Mouse (Mus musculus) kidney, embryonic 14.5 days (tissue): ENCODE results near the gene Kpna2. TPM values are rescaled to one million over a fixed set of nuclear protein-coding genes. Genes with fewer than 3 reads are reported as not detected.
"Not testable (repeated sequence)": the region's sequence is repeated elsewhere in the genome, so short reads cannot be mapped to it uniquely, and the experiment has no call there.

ENCODE experiments used
- ATAC-seq: fragments of 200-750 bp; cut with Nextera tagmentation; 2 replicates; pipeline ENCODE4 v1.8.0; 2017; ENCODE audit warnings: moderate number of reproducible peaks, mild to moderate bottlenecking, moderate TSS enrichment, moderate library complexity; ENCODE audit not compliant: low FRiP score, low TSS enrichment
- H3K27ac ChIP-seq: fragments of 300-500 bp; sonication (generic); 2 replicates; pipeline ENCODE4 v1.5.1; 2014; ENCODE audit warnings: low read depth, mild to moderate bottlenecking, low read length, moderate library complexity, mixed read lengths
- H3K27me3 ChIP-seq: fragments of 300-500 bp; sonication (generic); 2 replicates; pipeline ENCODE4 v1.6.1; 2014; ENCODE audit warnings: mild to moderate bottlenecking, low read length; ENCODE audit not compliant: control insufficient read depth, insufficient read depth
- H3K36me3 ChIP-seq: fragments of 300-500 bp; sonication (generic); 2 replicates; pipeline ENCODE4 v1.6.1; 2014; ENCODE audit warnings: low read length, mixed read lengths; ENCODE audit not compliant: control insufficient read depth, insufficient read depth
- H3K4me1 ChIP-seq: fragments of 300-500 bp; sonication (generic); 2 replicates; pipeline ENCODE4 v1.6.1; 2014; ENCODE audit warnings: low read length, mixed read lengths; ENCODE audit not compliant: control insufficient read depth, insufficient read depth
- H3K4me2 ChIP-seq: fragments of 300-500 bp; sonication (generic); replicated peaks from 2 replicates; pipeline ENCODE4 v1.6.1; 2014; ENCODE audit warnings: low read depth, mild to moderate bottlenecking, low read length
- H3K4me3 ChIP-seq: fragments of 300-500 bp; sonication (generic); 2 replicates; pipeline ENCODE4 v1.5.1; 2014; ENCODE audit warnings: mild to moderate bottlenecking, low read length
- H3K9ac ChIP-seq: fragments of 300-500 bp; sonication (generic); 2 replicates; pipeline ENCODE4 v1.6.1; 2014; ENCODE audit warnings: low read depth, mild to moderate bottlenecking, low read length, moderate library complexity
- H3K9me3 ChIP-seq: fragments of 300-500 bp; sonication (generic); 2 replicates; pipeline ENCODE4 v1.6.1; 2016; ENCODE audit warnings: low read length; ENCODE audit not compliant: control insufficient read depth
- WGBS: fragments of 180-500 bp; shearing (Covaris S2); extraction: QIAGEN DNeasy Blood & Tissue Kit; methylation state at CpG from one replicate; pipeline ENCODE4 v1.1.7; 2014; 5-methylcytosine and 5-hydroxymethylcytosine counted together
- polyA plus RNA-seq: library from polyadenylated mRNA; unstranded; fragments of >200 nt; fragmentation: Nextera tagmentation; extraction: Ambion mirVana; gene quantifications from 2 replicates; pipeline ENCODE4 v1.2.1, GENCODE M21; 2014

The Kpna2 gene
- polyA plus RNA-seq, 1 experiment from 2014 or later: 460 TPM

DNA sequence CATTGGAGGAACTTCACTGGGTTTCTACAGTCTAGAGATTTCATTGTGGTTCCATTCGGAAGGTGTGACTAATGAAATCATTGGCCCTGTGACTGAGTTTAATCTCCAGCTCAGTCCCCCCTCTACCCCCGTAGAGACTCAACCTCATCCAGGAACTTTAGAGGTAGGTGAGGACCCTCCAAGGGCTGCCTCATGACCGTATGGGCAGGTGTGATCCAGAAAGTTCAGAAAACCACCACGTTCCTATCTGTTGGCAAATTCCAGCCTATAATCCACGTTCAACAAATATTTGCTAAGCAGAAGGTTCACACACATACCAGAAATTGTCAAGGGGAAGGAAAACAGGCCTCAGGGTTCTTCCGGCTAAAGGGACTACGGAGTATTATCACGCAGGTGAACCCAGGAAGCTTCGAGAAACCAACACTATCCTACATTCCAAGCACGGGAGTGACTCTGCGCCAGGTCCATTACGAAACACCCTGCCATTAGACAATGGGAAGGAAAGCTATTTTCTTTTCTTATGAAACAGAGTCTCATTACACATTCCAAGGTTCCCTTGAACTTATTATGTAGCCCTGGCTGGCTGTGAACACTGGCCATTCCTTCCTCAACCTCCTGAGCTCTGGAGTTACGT, 22.8 kb upstream of the Kpna2 start:
- Histone ChIP-seq H3K4me1 (peaks cover 30% of the 10 kb centered on the region), H3K9ac (no peak overlapping the region), H3K27me3 (no peaks in the 10 kb centered on the region), H3K9me3 (no peaks in the 10 kb centered on the region), H3K4me2 (no peak overlapping the region), H3K4me3 (no peak overlapping the region), H3K36me3 (no peaks in the 10 kb centered on the region), H3K27ac (no peak overlapping the region)
- no peak for ATAC-seq
- WGBS: 90% methylated on average over 13 of the region's 13 CpGs

DNA sequence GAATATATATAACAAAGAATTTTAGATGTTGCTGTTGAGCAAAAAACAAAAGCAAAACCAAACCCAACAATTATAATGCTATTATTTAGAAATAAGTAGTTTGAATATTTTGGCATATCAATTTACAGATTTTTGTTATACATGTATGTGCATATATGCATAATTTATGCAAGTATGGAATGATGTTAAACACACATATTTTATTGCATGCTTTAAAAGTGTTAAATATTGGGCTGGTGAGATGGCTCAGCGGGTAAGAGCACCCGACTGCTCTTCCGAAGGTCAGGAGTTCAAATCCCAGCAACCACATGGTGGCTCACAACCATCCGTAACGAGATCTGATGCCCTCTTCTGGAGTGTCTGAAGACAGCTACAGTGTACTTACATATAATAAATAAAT, 20.4 kb upstream of the Kpna2 start:
- 93% methylated on average over 3 of the region's 5 CpGs for WGBS
- H3K27ac ChIP-seq, H3K4me2 ChIP-seq, H3K27me3 ChIP-seq, H3K9ac ChIP-seq, ATAC-seq, H3K4me3 ChIP-seq, H3K36me3 ChIP-seq, H3K4me1 ChIP-seq, H3K9me3 ChIP-seq: not testable (repeated sequence)

DNA sequence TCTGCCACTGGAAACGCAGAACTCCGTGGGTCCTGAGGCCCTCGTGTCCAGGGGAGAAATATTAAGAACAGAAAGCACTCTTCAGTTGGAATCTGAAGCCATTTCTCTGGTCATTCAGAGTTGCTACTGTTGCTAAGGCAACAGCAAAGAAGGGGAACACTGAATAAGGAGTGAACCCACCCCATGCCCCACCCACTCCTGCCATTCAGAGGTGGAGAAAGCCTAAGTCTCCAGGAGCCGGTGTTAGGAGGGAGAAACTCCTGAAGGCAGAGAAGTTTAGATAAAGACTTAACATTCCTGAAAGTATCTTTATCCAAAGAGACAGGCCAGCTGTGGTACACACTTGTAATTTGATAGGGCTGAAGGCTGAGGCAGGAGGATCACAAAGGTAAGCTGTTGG, 20.0 kb upstream of the Kpna2 start:
- no peak overlapping the region for H3K4me2 ChIP-seq
- H3K27ac ChIP-seq: no peak overlapping the region
- H3K4me3 ChIP-seq: no peak overlapping the region
- 73% methylated on average over 4 of the region's 4 CpGs for WGBS
- H3K4me1 ChIP-seq: peaks cover 6% of the 10 kb centered on the region; the same call in 1 of the 2 replicates
- no peaks in the 10 kb centered on the region for H3K27me3 ChIP-seq
- no peak for ATAC-seq
- H3K9ac ChIP-seq: no peak overlapping the region
- no peaks in the 10 kb centered on the region for H3K9me3 ChIP-seq
- H3K36me3 ChIP-seq: no peaks in the 10 kb centered on the region

DNA sequence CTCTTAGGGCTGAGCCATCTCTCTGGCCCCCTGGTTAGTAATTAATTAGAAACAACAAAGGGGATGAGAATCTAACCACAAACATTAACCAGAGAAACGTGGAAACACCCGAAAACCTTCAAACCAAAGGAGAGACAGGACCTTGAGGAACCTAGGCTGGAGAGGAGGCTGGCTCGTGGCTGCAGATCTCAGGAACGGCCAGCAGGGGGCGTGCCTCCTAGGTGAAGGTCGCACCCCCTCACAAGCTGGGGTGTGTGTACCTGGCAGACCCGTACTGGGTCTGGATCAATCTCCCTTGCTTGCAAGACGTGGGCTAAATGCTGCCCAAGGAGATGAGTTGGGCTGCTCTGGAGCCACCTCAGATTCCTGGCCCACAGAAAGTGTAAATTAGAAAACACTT, 19.3 kb upstream of the Kpna2 start:
- H3K9me3 ChIP-seq: no peaks in the 10 kb centered on the region
- no peaks in the 10 kb centered on the region for H3K27me3 ChIP-seq
- H3K4me3 ChIP-seq: no peak overlapping the region
- no peak overlapping the region for H3K9ac ChIP-seq
- no peaks in the 10 kb centered on the region for H3K36me3 ChIP-seq
- 32% methylated on average over 8 of the region's 8 CpGs for WGBS
- no peak overlapping the region for H3K27ac ChIP-seq
- ATAC-seq: no peak
- H3K4me2 ChIP-seq: no peak overlapping the region
- H3K4me1 ChIP-seq: no peaks in the 10 kb centered on the region

DNA sequence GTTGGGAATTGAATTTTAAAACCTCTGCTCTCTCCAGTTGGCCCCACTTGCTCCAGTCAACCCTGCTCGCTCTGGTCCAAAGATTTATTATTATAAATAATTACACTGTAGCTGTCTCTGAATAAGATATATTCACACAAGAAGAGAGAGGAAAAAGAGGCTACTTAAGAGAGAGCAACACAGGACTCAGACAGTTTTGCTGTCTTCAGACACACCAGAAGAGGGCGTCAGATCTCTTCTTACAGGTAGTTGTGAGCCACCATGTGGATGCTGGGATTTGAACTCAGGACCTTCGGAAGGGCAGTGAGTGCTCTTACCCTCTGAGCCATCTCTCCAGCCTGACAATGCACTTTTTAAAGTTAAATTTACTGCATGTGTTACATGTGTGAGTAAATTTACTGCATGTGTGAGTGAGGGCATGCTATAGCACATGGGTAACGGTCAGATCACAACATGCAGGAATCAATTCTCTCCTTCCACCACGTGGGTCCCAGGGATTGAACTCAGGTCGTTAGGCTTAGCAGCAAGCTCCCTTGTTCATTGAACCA, 18.1 kb upstream of the Kpna2 start:
- Histone ChIP-seq H3K4me1 (no peaks in the 10 kb centered on the region), H3K9ac (no peak overlapping the region), H3K4me3 (no peak overlapping the region), H3K27ac (no peak overlapping the region), H3K4me2 (no peak overlapping the region), H3K9me3 (no peaks in the 10 kb centered on the region), H3K27me3 (no peaks in the 10 kb centered on the region), H3K36me3 (no peaks in the 10 kb centered on the region)
- WGBS: 47% methylated on average over 6 of the region's 6 CpGs
- no peak for ATAC-seq

DNA sequence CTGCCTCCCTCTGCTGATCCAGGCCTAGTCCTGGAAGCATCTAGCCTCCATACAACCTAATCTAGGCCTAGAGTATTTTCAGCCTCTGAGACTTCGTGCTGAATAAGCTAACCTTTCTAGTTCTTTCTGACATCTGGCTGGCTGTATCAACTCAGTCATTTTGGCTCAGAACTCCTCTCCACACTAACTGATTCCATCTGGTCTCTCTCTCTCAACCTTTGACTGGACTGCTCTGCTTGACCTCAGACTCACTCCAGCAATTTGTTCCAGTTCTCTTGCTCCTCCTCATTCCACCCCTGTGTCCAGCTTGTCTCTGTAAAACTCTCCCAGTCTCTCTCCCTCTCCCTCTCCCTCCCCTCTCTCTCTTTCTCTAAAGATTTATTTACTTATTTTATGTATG, 17.6 kb upstream of the Kpna2 start:
- no peaks in the 10 kb centered on the region for H3K36me3 ChIP-seq
- H3K9me3 ChIP-seq: no peaks in the 10 kb centered on the region
- peak; percentile 18; the same call in 1 of the 2 replicates for ATAC-seq
- no peak overlapping the region for H3K4me2 ChIP-seq
- H3K9ac ChIP-seq: no peak overlapping the region
- WGBS: 38% methylated on average over 1 of the region's 1 CpGs
- H3K4me3 ChIP-seq: no peak overlapping the region
- peaks cover under 1% of the 10 kb centered on the region; the same call in 1 of the 2 replicates for H3K4me1 ChIP-seq
- no peak overlapping the region for H3K27ac ChIP-seq
- H3K27me3 ChIP-seq: no peaks in the 10 kb centered on the region

DNA sequence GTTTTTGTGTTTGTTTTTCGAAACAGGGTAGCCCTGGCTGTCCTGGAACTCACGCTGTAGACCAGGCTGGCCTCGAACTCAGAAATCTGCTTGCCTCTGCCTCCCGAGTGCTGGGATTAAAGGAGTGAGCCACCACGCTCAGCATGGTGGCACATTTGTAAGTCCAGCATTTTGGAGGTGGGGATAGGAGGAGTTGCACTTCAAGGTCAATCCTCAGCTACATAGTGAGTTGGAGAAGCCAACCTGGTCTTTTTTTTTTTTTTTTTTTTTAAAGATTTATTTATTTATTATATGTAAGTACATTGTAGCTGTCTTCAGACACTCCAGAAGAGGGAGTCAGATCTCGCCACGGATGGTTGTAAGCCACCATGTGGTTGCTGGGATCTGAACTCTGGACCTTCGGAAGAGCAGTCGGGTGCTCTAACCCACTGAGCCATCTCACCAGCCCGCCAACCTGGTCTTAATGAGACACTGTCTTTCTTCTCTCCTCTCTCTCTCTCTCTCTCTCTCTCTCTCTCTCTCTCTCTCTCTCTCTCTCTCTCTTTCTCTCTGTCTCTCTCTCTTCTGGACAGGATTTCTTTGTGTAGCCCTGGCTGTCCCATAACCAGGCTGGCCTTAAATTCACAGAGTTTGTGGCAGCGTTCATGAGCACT, 16.3 kb upstream of the Kpna2 start:
- H3K4me2 ChIP-seq, H3K9me3 ChIP-seq, H3K27me3 ChIP-seq, ATAC-seq, H3K27ac ChIP-seq, H3K4me3 ChIP-seq, H3K9ac ChIP-seq, H3K36me3 ChIP-seq, H3K4me1 ChIP-seq: not testable (repeated sequence)
- 77% methylated on average over 11 of the region's 11 CpGs for whole genome bisulfite sequencing

DNA sequence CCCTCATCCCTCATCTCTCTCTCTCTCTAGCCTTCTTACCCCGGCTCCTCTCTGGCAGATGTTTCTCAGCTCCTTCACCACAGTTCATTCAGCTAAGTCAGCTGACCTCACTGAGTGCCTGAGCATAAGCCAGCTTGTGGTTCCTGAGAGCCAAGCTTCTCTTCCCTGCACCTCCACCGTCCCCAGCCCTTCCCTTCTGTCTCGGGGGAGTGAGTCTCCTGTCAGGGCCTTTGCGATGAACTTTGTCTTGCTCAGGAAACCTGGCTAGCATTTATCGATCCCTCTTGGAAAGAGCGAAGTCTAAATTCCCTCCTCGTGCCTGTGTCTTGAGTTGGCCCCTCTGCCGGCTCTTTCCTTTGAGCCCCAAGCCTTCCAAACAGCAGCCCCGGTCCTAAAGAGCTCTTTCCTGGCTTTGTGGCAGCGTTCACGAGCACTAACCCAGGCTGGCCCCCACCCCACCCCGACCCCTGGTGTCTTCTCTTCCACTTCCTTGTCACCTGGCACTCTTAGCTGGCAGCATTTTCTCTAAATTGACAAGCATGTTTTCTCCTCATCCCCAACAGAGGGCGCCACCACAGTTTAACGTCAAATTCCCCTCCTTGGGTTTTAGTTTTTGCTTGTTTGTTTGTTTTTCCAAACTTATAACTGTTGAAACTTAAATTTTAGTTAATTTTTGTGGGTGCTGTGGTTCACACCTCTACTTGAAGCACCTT, 15.4 kb upstream of the Kpna2 start:
- Histone ChIP-seq H3K9ac (no peak overlapping the region), H3K27ac (no peak overlapping the region), H3K4me2 (no peak overlapping the region), H3K27me3 (no peaks in the 10 kb centered on the region), H3K9me3 (no peaks in the 10 kb centered on the region), H3K4me1 (peaks cover 9% of the 10 kb centered on the region; the same call in 1 of the 2 replicates), H3K4me3 (no peak overlapping the region), H3K36me3 (no peaks in the 10 kb centered on the region)
- 55% methylated on average over 14 of the region's 14 CpGs for WGBS
- ATAC-seq: no peak
